Mouse (Mus musculus) myocyte (in vitro differentiated cells): Measurements from ENCODE around the gene Csnk1e. TPM values are rescaled to one million over a fixed set of nuclear protein-coding genes. Genes with fewer than 3 reads are reported as not detected.

Experiments used
- H3K27me3 ChIP-seq: one replicate; pipeline ENCODE4 v1.6.1; 2011; ENCODE audit not compliant: control insufficient read depth, insufficient read depth, insufficient read length
- H3K36me3 ChIP-seq: one replicate; pipeline ENCODE4 v1.6.1; 2011; ENCODE audit not compliant: control insufficient read depth, insufficient read depth
- H3K4me2 ChIP-seq: one replicate; pipeline ENCODE4 v1.6.1; 2011; ENCODE audit warnings: low read depth, control low read depth
- H3K4me3 ChIP-seq: one replicate; pipeline ENCODE4 v1.5.1; 2011; ENCODE audit warnings: mild to moderate bottlenecking, control low read depth, moderate library complexity
- H3K79me2 ChIP-seq: one replicate; pipeline ENCODE4 v1.6.1; 2011; ENCODE audit not compliant: control insufficient read depth, insufficient read depth
- H3ac ChIP-seq: one replicate; pipeline ENCODE4 v1.6.1; 2011; ENCODE audit not compliant: control insufficient read depth, insufficient read length
- CEBPB ChIP-seq: IDR thresholded peaks from 2 replicates; pipeline ENCODE4 v1.6.1; 2011; ENCODE audit warnings: mild to moderate bottlenecking, moderate library complexity; ENCODE audit not compliant: poor library complexity, insufficient read depth, severe bottlenecking
- E2F4 ChIP-seq: IDR thresholded peaks from one replicate; pipeline ENCODE4 v1.6.1; 2011; ENCODE audit warnings: mild to moderate bottlenecking, control low read depth, moderate library complexity; ENCODE audit not compliant: insufficient read depth
- MAX ChIP-seq: IDR thresholded peaks from one replicate; pipeline ENCODE4 v1.6.1; 2011; ENCODE audit warnings: low read depth, mild to moderate bottlenecking, control low read depth
- MYOD1 ChIP-seq, 3 experiments: IDR thresholded peaks; one replicate each; pipeline ENCODE4 v1.6.1; 2011; ENCODE audit warnings: control low read depth in 2 of 3, low read depth in 2 of 3, mild to moderate bottlenecking in 2 of 3, moderate library complexity in 1 of 3; ENCODE audit not compliant: insufficient read length in 2 of 3, control insufficient read depth in 1 of 3
- MYOG ChIP-seq, 3 experiments: IDR thresholded peaks; one replicate each; pipeline ENCODE4 v1.6.1; 2011; ENCODE audit warnings: control low read depth in 2 of 3, low read depth in 2 of 3, mild to moderate bottlenecking in 2 of 3; ENCODE audit not compliant: insufficient read length in 2 of 3, control insufficient read depth in 1 of 3, insufficient read depth in 1 of 3
- POLR2A ChIP-seq: IDR thresholded peaks from one replicate; pipeline ENCODE4 v1.6.1; 2011; ENCODE audit warnings: low read depth, mild to moderate bottlenecking, control low read depth, moderate library complexity; ENCODE audit not compliant: insufficient read length
- POLR2AphosphoS2 ChIP-seq: IDR thresholded peaks from one replicate; pipeline ENCODE4 v1.6.1; 2011; ENCODE audit warnings: low read depth, control low read depth; ENCODE audit not compliant: insufficient read length
- REST ChIP-seq: IDR thresholded peaks from one replicate; pipeline ENCODE4 v1.6.1; 2011; ENCODE audit warnings: mild to moderate bottlenecking, control low read depth, moderate library complexity; ENCODE audit not compliant: insufficient read depth, insufficient read length
- SRF ChIP-seq: IDR thresholded peaks from one replicate; pipeline ENCODE4 v1.6.1; 2011; ENCODE audit warnings: low read depth; ENCODE audit not compliant: control insufficient read depth, insufficient read length
- TCF12 ChIP-seq: IDR thresholded peaks from one replicate; pipeline ENCODE4 v1.6.1; 2011; ENCODE audit warnings: mild to moderate bottlenecking, control low read depth; ENCODE audit not compliant: poor library complexity, insufficient read depth, severe bottlenecking
- TCF3 ChIP-seq: IDR thresholded peaks from one replicate; pipeline ENCODE4 v1.6.1; 2011; ENCODE audit warnings: low read depth, control low read depth; ENCODE audit not compliant: insufficient read length
- USF1 ChIP-seq: IDR thresholded peaks from one replicate; pipeline ENCODE4 v1.6.1; 2011; ENCODE audit warnings: low read depth, mild to moderate bottlenecking, control low read depth, moderate library complexity
- polyA plus RNA-seq: library from polyadenylated mRNA; unstranded; fragments of >200 nt; fragmentation: generic; extraction: Trizol; gene quantifications from one replicate; pipeline ENCODE4 v1.2.1, GENCODE M21; 2012; ENCODE audit warnings: missing spikeins

Csnk1e gene
- polyA plus RNA-seq, 1 experiment = 116 TPM

DNA sequence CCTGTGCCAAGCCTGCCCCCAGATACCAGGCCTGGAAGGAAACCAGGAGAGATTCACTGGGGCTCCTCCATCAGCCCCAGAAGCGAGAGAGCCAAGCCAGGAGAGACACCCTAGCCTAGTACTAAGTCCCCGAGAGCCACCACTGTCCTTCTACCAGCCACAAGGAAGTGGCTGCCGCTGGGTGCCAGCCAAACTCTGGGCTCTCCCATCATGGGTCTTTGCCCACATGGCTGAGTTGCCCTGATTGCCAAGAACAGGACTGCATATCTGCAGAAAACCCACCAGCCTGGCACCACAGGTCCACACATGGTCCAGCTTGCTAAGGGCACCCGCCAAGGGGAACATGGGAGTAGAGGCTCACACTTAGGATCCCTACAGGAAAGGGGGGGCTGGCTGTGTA is 15.1 kb downstream of the Csnk1e start:
- TF ChIP-seq REST (no peak), USF1 (no peak), MYOG (IDR thresholded peaks at IDR 0.05; ENCODE audit: control insufficient read depth in 1 of 3, insufficient read depth in 1 of 3, insufficient read length in 2 of 3, low read depth in 2 of 3) (peak in 1 of 3 experiments; percentile 7), POLR2AphosphoS2 (no peak), TCF3 (no peak)
- Histone ChIP-seq H3K4me2 (peak overlapping the region; percentile 76), H3K79me2 (peaks cover 64% of the 10 kb centered on the region), H3K36me3 (peaks cover 13% of the 10 kb centered on the region), H3K27me3 (no peaks in the 10 kb centered on the region), H3ac (peak overlapping the region; percentile 61), H3K4me3 (peak overlapping the region; percentile 53)

GRCm38 (mm10) chr15:79439386-79439785 is 16.0 kb downstream of the Csnk1e start:
- H3K4me2 ChIP-seq = peak overlapping the region; percentile 76
- peaks cover 69% of the 10 kb centered on the region for H3K79me2 ChIP-seq
- H3K27me3 ChIP-seq = no peaks in the 10 kb centered on the region
- TF ChIP-seq E2F4 (no peak), TCF3 (no peak), MYOD1 (IDR thresholded peaks at IDR 0.05; ENCODE audit: control insufficient read depth in 1 of 3, insufficient read length in 2 of 3, low read depth in 2 of 3) (no peak), MAX (no peak), MYOG (IDR thresholded peaks at IDR 0.05; ENCODE audit: control insufficient read depth in 1 of 3, insufficient read depth in 1 of 3, insufficient read length in 2 of 3, low read depth in 2 of 3) (no peak), SRF (no peak), TCF12 (no peak), POLR2A (no peak), USF1 (no peak), REST (no peak), CEBPB (no peak), POLR2AphosphoS2 (no peak)
- peaks cover 13% of the 10 kb centered on the region for H3K36me3 ChIP-seq
- H3ac ChIP-seq = no peak overlapping the region
- H3K4me3 ChIP-seq = no peak overlapping the region

GRCm38 (mm10) chr15:79438816-79439215 is 16.6 kb downstream of the Csnk1e start:
- no peak overlapping the region for H3ac ChIP-seq
- H3K4me3 ChIP-seq = no peak overlapping the region

GRCm38 (mm10) chr15:79438209-79438810 is 17.1 kb downstream of the Csnk1e start:
- Histone ChIP-seq H3K27me3 (no peaks in the 10 kb centered on the region), H3K4me2 (peak overlapping the region; percentile 48), H3K79me2 (peaks cover 80% of the 10 kb centered on the region), H3ac (no peak overlapping the region), H3K4me3 (no peak overlapping the region), H3K36me3 (peaks cover 15% of the 10 kb centered on the region)
- TF ChIP-seq MYOG (IDR thresholded peaks at IDR 0.05; ENCODE audit: control insufficient read depth in 1 of 3, insufficient read depth in 1 of 3, insufficient read length in 2 of 3, low read depth in 2 of 3) = peak in 1 of 3 experiments; percentile 32
- no peak for TF ChIP-seq MAX
- TF ChIP-seq REST = no peak
- TF ChIP-seq USF1 = no peak
- no peak for TF ChIP-seq POLR2A
- TF ChIP-seq POLR2AphosphoS2 = no peak
- TF ChIP-seq CEBPB = no peak
- peak in 1 of 3 experiments; percentile 18 for TF ChIP-seq MYOD1 (IDR thresholded peaks at IDR 0.05; ENCODE audit: control insufficient read depth in 1 of 3, insufficient read length in 2 of 3, low read depth in 2 of 3)
- TF ChIP-seq TCF12 = no peak
- TF ChIP-seq TCF3 = no peak
- no peak for TF ChIP-seq SRF

More at GRCm38 (mm10) chr15:79438816-79439215, 16.6 kb downstream of the Csnk1e start:
- no peak for TF ChIP-seq SRF
- no peak for TF ChIP-seq E2F4
- no peak for TF ChIP-seq MYOD1 (IDR thresholded peaks at IDR 0.05; ENCODE audit: control insufficient read depth in 1 of 3, insufficient read length in 2 of 3, low read depth in 2 of 3)
- no peak for TF ChIP-seq USF1
- no peak for TF ChIP-seq POLR2AphosphoS2
- no peak for TF ChIP-seq TCF3
- no peak for TF ChIP-seq MYOG (IDR thresholded peaks at IDR 0.05; ENCODE audit: control insufficient read depth in 1 of 3, insufficient read depth in 1 of 3, insufficient read length in 2 of 3, low read depth in 2 of 3)
- no peak for TF ChIP-seq MAX
- no peak for TF ChIP-seq TCF12
- TF ChIP-seq REST = no peak
- no peak for TF ChIP-seq POLR2A
- no peak for TF ChIP-seq CEBPB
- Histone ChIP-seq H3K27me3 (no peaks in the 10 kb centered on the region), H3K36me3 (peaks cover 13% of the 10 kb centered on the region), H3K4me2 (peak overlapping the region; percentile 48), H3K79me2 (peaks cover 75% of the 10 kb centered on the region)
